Mouse (Mus musculus): ENCODE measurements around the gene Tbc1d15. TPM values are rescaled to one million over a fixed set of nuclear protein-coding genes. Genes with fewer than 3 reads are reported as not detected.

The Tbc1d15 gene
- polyA plus RNA-seq, 1 experiment from 2014 or later = 66.1 TPM

- no peak for DNase-seq (ENCODE audit: low spot score)
- H3K27me3 ChIP-seq (replicated peaks; ENCODE audit: control insufficient read depth, insufficient read depth, low read length) = no peaks in the 10 kb centered on the region
- no peak for ATAC-seq (replicated peaks; ENCODE audit: low FRiP score, low TSS enrichment, low read depth)
- H3K27ac ChIP-seq (ENCODE audit: low read depth) = no peak overlapping the region
- H3K4me3 ChIP-seq (ENCODE audit: low read depth, low read length) = no peak overlapping the region
- H3K9ac ChIP-seq (ENCODE audit: low read length) = no peak overlapping the region
- H3K9me3 ChIP-seq (ENCODE audit: control insufficient read depth, low read length) = no peaks in the 10 kb centered on the region
- H3K4me2 ChIP-seq (ENCODE audit: low read length) = no peak overlapping the region
- H3K36me3 ChIP-seq (ENCODE audit: control insufficient read depth, insufficient read depth, low read length) = peaks cover 67% of the 10 kb centered on the region
- WGBS = 81% methylated on average over 8 of the region's 8 CpGs
- no peaks in the 10 kb centered on the region for H3K4me1 ChIP-seq (replicated peaks; ENCODE audit: control insufficient read depth, insufficient read depth, low read length)
Measured at GRCm38 (mm10) chr10:115288856-115289255, 37.6 kb upstream of the Tbc1d15 start.

- DNase-seq (ENCODE audit: low spot score) = no peak
Measured at GRCm38 (mm10) chr10:115284170-115284569, 32.9 kb upstream of the Tbc1d15 start.

GRCm38 (mm10) chr10:115281381-115281780 is 30.1 kb upstream of the Tbc1d15 start:
- Histone ChIP-seq H3K27ac (ENCODE audit: low read depth) (no peak overlapping the region), H3K4me2 (ENCODE audit: low read length) (no peak overlapping the region), H3K36me3 (ENCODE audit: control insufficient read depth, insufficient read depth, low read length) (peaks cover 3% of the 10 kb centered on the region; the same call in 1 of the 2 replicates), H3K9ac (ENCODE audit: low read length) (no peak overlapping the region), H3K4me3 (ENCODE audit: low read depth, low read length) (no peak overlapping the region), H3K4me1 (replicated peaks; ENCODE audit: control insufficient read depth, insufficient read depth, low read length) (no peaks in the 10 kb centered on the region), H3K27me3 (replicated peaks; ENCODE audit: control insufficient read depth, insufficient read depth, low read length) (no peaks in the 10 kb centered on the region), H3K9me3 (ENCODE audit: control insufficient read depth, low read length) (no peaks in the 10 kb centered on the region)
- 89% methylated on average over 10 of the region's 10 CpGs for WGBS
- ATAC-seq (replicated peaks; ENCODE audit: low FRiP score, low TSS enrichment, low read depth) (no peak), DNase-seq (ENCODE audit: low spot score) (no peak)

More at GRCm38 (mm10) chr10:115284170-115284569, 32.9 kb upstream of the Tbc1d15 start:
- Histone ChIP-seq H3K27ac (ENCODE audit: low read depth) (no peak overlapping the region), H3K9me3 (ENCODE audit: control insufficient read depth, low read length) (no peaks in the 10 kb centered on the region), H3K36me3 (ENCODE audit: control insufficient read depth, insufficient read depth, low read length) (peaks cover 24% of the 10 kb centered on the region), H3K4me1 (replicated peaks; ENCODE audit: control insufficient read depth, insufficient read depth, low read length) (no peaks in the 10 kb centered on the region), H3K9ac (ENCODE audit: low read length) (no peak overlapping the region), H3K4me2 (ENCODE audit: low read length) (no peak overlapping the region), H3K4me3 (ENCODE audit: low read depth, low read length) (no peak overlapping the region), H3K27me3 (replicated peaks; ENCODE audit: control insufficient read depth, insufficient read depth, low read length) (no peaks in the 10 kb centered on the region)
- no peak for ATAC-seq (replicated peaks; ENCODE audit: low FRiP score, low TSS enrichment, low read depth)
- WGBS = 70% methylated on average over 10 of the region's 10 CpGs

- Histone ChIP-seq H3K9ac (ENCODE audit: low read length) (no peak overlapping the region), H3K27ac (ENCODE audit: low read depth) (no peak overlapping the region), H3K4me3 (ENCODE audit: low read depth, low read length) (no peak overlapping the region), H3K4me1 (replicated peaks; ENCODE audit: control insufficient read depth, insufficient read depth, low read length) (no peaks in the 10 kb centered on the region), H3K9me3 (ENCODE audit: control insufficient read depth, low read length) (no peaks in the 10 kb centered on the region), H3K4me2 (ENCODE audit: low read length) (no peak overlapping the region), H3K36me3 (ENCODE audit: control insufficient read depth, insufficient read depth, low read length) (no peaks in the 10 kb centered on the region), H3K27me3 (replicated peaks; ENCODE audit: control insufficient read depth, insufficient read depth, low read length) (no peaks in the 10 kb centered on the region)
- DNase-seq (ENCODE audit: low spot score) = no peak
- WGBS = 61% methylated on average over 5 of the region's 5 CpGs
- ATAC-seq (replicated peaks; ENCODE audit: low FRiP score, low TSS enrichment, low read depth) = no peak
Measured at GRCm38 (mm10) chr10:115271649-115272048, 20.4 kb upstream of the Tbc1d15 start.

- Histone ChIP-seq H3K4me2 (ENCODE audit: low read length) (no peak overlapping the region), H3K4me1 (replicated peaks; ENCODE audit: control insufficient read depth, insufficient read depth, low read length) (no peaks in the 10 kb centered on the region), H3K9ac (ENCODE audit: low read length) (no peak overlapping the region), H3K36me3 (ENCODE audit: control insufficient read depth, insufficient read depth, low read length) (no peaks in the 10 kb centered on the region), H3K4me3 (ENCODE audit: low read depth, low read length) (no peak overlapping the region), H3K9me3 (ENCODE audit: control insufficient read depth, low read length) (no peaks in the 10 kb centered on the region), H3K27me3 (replicated peaks; ENCODE audit: control insufficient read depth, insufficient read depth, low read length) (no peaks in the 10 kb centered on the region), H3K27ac (ENCODE audit: low read depth) (no peak overlapping the region)
- ATAC-seq (replicated peaks; ENCODE audit: low FRiP score, low TSS enrichment, low read depth) (no peak), DNase-seq (ENCODE audit: low spot score) (no peak)
- 87% methylated on average over 12 of the region's 12 CpGs for WGBS
Measured at GRCm38 (mm10) chr10:115270612-115271390, 19.5 kb upstream of the Tbc1d15 start.

- H3K4me1 ChIP-seq (replicated peaks; ENCODE audit: control insufficient read depth, insufficient read depth, low read length) = no peaks in the 10 kb centered on the region
- ATAC-seq (replicated peaks; ENCODE audit: low FRiP score, low TSS enrichment, low read depth) (0 out of 2 replicates have a peak, but pooled peaks have one; percentile 36), DNase-seq (ENCODE audit: low spot score) (no peak)
- 61% methylated on average over 5 of the region's 5 CpGs for whole genome bisulfite sequencing
- no peak overlapping the region for H3K4me2 ChIP-seq (ENCODE audit: low read length)
- H3K27me3 ChIP-seq (replicated peaks; ENCODE audit: control insufficient read depth, insufficient read depth, low read length) = no peaks in the 10 kb centered on the region
- no peak overlapping the region for H3K27ac ChIP-seq (ENCODE audit: low read depth)
- no peak overlapping the region for H3K9ac ChIP-seq (ENCODE audit: low read length)
- H3K9me3 ChIP-seq (ENCODE audit: control insufficient read depth, low read length) = no peaks in the 10 kb centered on the region
- H3K4me3 ChIP-seq (ENCODE audit: low read depth, low read length) = no peak overlapping the region
- no peaks in the 10 kb centered on the region for H3K36me3 ChIP-seq (ENCODE audit: control insufficient read depth, insufficient read depth, low read length)
Measured at GRCm38 (mm10) chr10:115262926-115263562, 11.8 kb upstream of the Tbc1d15 start.

- Histone ChIP-seq H3K4me2 (ENCODE audit: low read length) (no peak overlapping the region), H3K9ac (ENCODE audit: low read length) (no peak overlapping the region), H3K36me3 (ENCODE audit: control insufficient read depth, insufficient read depth, low read length) (no peaks in the 10 kb centered on the region), H3K9me3 (ENCODE audit: control insufficient read depth, low read length) (no peaks in the 10 kb centered on the region), H3K4me3 (ENCODE audit: low read depth, low read length) (no peak overlapping the region), H3K27ac (ENCODE audit: low read depth) (no peak overlapping the region), H3K4me1 (replicated peaks; ENCODE audit: control insufficient read depth, insufficient read depth, low read length) (no peaks in the 10 kb centered on the region), H3K27me3 (replicated peaks; ENCODE audit: control insufficient read depth, insufficient read depth, low read length) (no peaks in the 10 kb centered on the region)
- 76% methylated on average over 2 of the region's 2 CpGs for WGBS
- 0 out of 2 replicates have a peak, but pooled peaks have one; percentile 48 for ATAC-seq (replicated peaks; ENCODE audit: low FRiP score, low TSS enrichment, low read depth)
- no peak for DNase-seq (ENCODE audit: low spot score)
Measured at GRCm38 (mm10) chr10:115262261-115262660, 11.0 kb upstream of the Tbc1d15 start.

- no peaks in the 10 kb centered on the region for H3K4me1 ChIP-seq (replicated peaks; ENCODE audit: control insufficient read depth, insufficient read depth, low read length)
- no peaks in the 10 kb centered on the region for H3K36me3 ChIP-seq (ENCODE audit: control insufficient read depth, insufficient read depth, low read length)
- ATAC-seq (replicated peaks; ENCODE audit: low FRiP score, low TSS enrichment, low read depth) = 0 out of 2 replicates have a peak, but pooled peaks have one; percentile 32
- H3K4me3 ChIP-seq (ENCODE audit: low read depth, low read length) = no peak overlapping the region
- H3K27ac ChIP-seq (ENCODE audit: low read depth) = no peak overlapping the region
- H3K9ac ChIP-seq (ENCODE audit: low read length) = no peak overlapping the region
- H3K27me3 ChIP-seq (replicated peaks; ENCODE audit: control insufficient read depth, insufficient read depth, low read length) = no peaks in the 10 kb centered on the region
- WGBS = 79% methylated on average over 3 of the region's 3 CpGs
- H3K9me3 ChIP-seq (ENCODE audit: control insufficient read depth, low read length) = no peaks in the 10 kb centered on the region
- no peak overlapping the region for H3K4me2 ChIP-seq (ENCODE audit: low read length)
- DNase-seq (ENCODE audit: low spot score) = no peak
Measured at GRCm38 (mm10) chr10:115261428-115261827, 10.2 kb upstream of the Tbc1d15 start.
